Mouse (Mus musculus) limb, embryonic 12.5 days (tissue): ENCODE results near the gene Sppl3. TPM values are rescaled to one million over a fixed set of nuclear protein-coding genes. Genes with fewer than 3 reads are reported as not detected.

Experiments used
- ATAC-seq: fragments of 200-750 bp; cut with Nextera tagmentation; 2 replicates; pipeline ENCODE4 v1.8.0; 2017; ENCODE audit warnings: low read depth, moderate TSS enrichment; ENCODE audit not compliant: insufficient number of reproducible peaks, insufficient read depth, low FRiP score, low TSS enrichment
- H3K27ac ChIP-seq: fragments of 300-500 bp; sonication (generic); 2 replicates; pipeline ENCODE4 v1.5.1; 2016; ENCODE audit warnings: mild to moderate bottlenecking, moderate library complexity
- H3K27me3 ChIP-seq: fragments of 300-500 bp; sonication (generic); 2 replicates; pipeline ENCODE4 v1.6.1; 2016; ENCODE audit warnings: mild to moderate bottlenecking, moderate library complexity
- H3K36me3 ChIP-seq: fragments of 300-500 bp; sonication (generic); 2 replicates; pipeline ENCODE4 v1.6.1; 2016; ENCODE audit warnings: mild to moderate bottlenecking, moderate library complexity
- H3K4me1 ChIP-seq: fragments of 300-500 bp; sonication (generic); replicated peaks from 2 replicates; pipeline ENCODE4 v1.6.1; 2016
- H3K4me2 ChIP-seq: fragments of 300-500 bp; sonication (generic); 2 replicates; pipeline ENCODE4 v1.6.1; 2016; ENCODE audit warnings: mild to moderate bottlenecking, moderate library complexity
- H3K4me3 ChIP-seq: fragments of 300-500 bp; sonication (generic); replicated peaks from 2 replicates; pipeline ENCODE4 v1.5.1; 2016; ENCODE audit warnings: mild to moderate bottlenecking
- H3K9ac ChIP-seq: fragments of 300-500 bp; sonication (generic); replicated peaks from 2 replicates; pipeline ENCODE4 v1.6.1; 2016; ENCODE audit warnings: mild to moderate bottlenecking, moderate library complexity
- H3K9me3 ChIP-seq: fragments of 300-500 bp; sonication (generic); 2 replicates; pipeline ENCODE4 v1.6.1; 2016; ENCODE audit warnings: mild to moderate bottlenecking, moderate library complexity
- WGBS: fragments of 180-500 bp; shearing (Covaris S2); methylation state at CpG from one replicate; pipeline ENCODE4 v1.1.7; 2016; 5-methylcytosine and 5-hydroxymethylcytosine counted together
- polyA plus RNA-seq: library from polyadenylated mRNA; unstranded; fragments of >200 nt; fragmentation: Nextera tagmentation; extraction: Ambion mirVana; gene quantifications from 2 replicates; pipeline ENCODE4 v1.2.1, GENCODE M21; 2016

The Sppl3 gene
- polyA plus RNA-seq, 1 experiment from 2014 or later: 36.9 TPM

GRCm38 (mm10) chr5:114973131-114973530, 37.8 kb upstream of the Sppl3 start:
- peaks cover 11% of the 10 kb centered on the region for H3K27me3 ChIP-seq
- no peaks in the 10 kb centered on the region for H3K9me3 ChIP-seq
- H3K36me3 ChIP-seq: no peaks in the 10 kb centered on the region
- ATAC-seq: no peak
- 76% methylated on average over 8 of the region's 8 CpGs for WGBS
- H3K4me1 ChIP-seq: no peaks in the 10 kb centered on the region; the same call in 1 of the 2 replicates
- H3K4me3 ChIP-seq: no peak overlapping the region
- H3K9ac ChIP-seq: no peak overlapping the region
- H3K4me2 ChIP-seq: no peak overlapping the region
- no peak overlapping the region for H3K27ac ChIP-seq

GRCm38 (mm10) chr5:114976935-114977334, 34.0 kb upstream of the Sppl3 start:
- Histone ChIP-seq H3K4me1 (peaks cover 16% of the 10 kb centered on the region), H3K36me3 (no peaks in the 10 kb centered on the region), H3K9ac (no peak overlapping the region), H3K4me2 (no peak overlapping the region), H3K27ac (no peak overlapping the region), H3K9me3 (no peaks in the 10 kb centered on the region), H3K4me3 (no peak overlapping the region), H3K27me3 (no peaks in the 10 kb centered on the region; the same call in 1 of the 2 replicates)
- no peak for ATAC-seq

- Histone ChIP-seq H3K36me3 (no peaks in the 10 kb centered on the region), H3K27ac (no peak overlapping the region), H3K4me1 (peaks cover 16% of the 10 kb centered on the region), H3K4me3 (no peak overlapping the region), H3K27me3 (no peaks in the 10 kb centered on the region; the same call in 1 of the 2 replicates), H3K9ac (no peak overlapping the region), H3K9me3 (peaks cover 1% of the 10 kb centered on the region; the same call in 1 of the 2 replicates), H3K4me2 (no peak overlapping the region)
- WGBS: 79% methylated on average over 11 of the region's 11 CpGs
- no peak for ATAC-seq
These were observed 32.5 kb upstream of the Sppl3 start for GRCm38 (mm10) chr5:114978473-114978872.

GRCm38 (mm10) chr5:114978888-114979249, 32.1 kb upstream of the Sppl3 start:
- H3K36me3 ChIP-seq: no peaks in the 10 kb centered on the region
- peak overlapping the region; percentile 42 for H3K4me3 ChIP-seq
- WGBS: 5% methylated on average over 6 of the region's 6 CpGs
- 0 out of 2 replicates have a peak, but pooled peaks have one; percentile 4 for ATAC-seq
- H3K9me3 ChIP-seq: peaks cover 3% of the 10 kb centered on the region; the same call in 1 of the 2 replicates
- peaks cover 16% of the 10 kb centered on the region for H3K4me1 ChIP-seq
- 0 out of 2 replicates have a peak overlapping the region, but pooled peaks have one; percentile 51 for H3K9ac ChIP-seq
- H3K4me2 ChIP-seq: peak overlapping the region; percentile 84
- no peaks in the 10 kb centered on the region; the same call in 1 of the 2 replicates for H3K27me3 ChIP-seq
- no peak overlapping the region for H3K27ac ChIP-seq

- Histone ChIP-seq H3K9me3 (peaks cover 3% of the 10 kb centered on the region; the same call in 1 of the 2 replicates), H3K27me3 (no peaks in the 10 kb centered on the region; the same call in 1 of the 2 replicates), H3K4me1 (peaks cover 16% of the 10 kb centered on the region), H3K27ac (no peak overlapping the region), H3K9ac (peak overlapping the region; percentile 51), H3K4me3 (peak overlapping the region; percentile 42), H3K36me3 (no peaks in the 10 kb centered on the region), H3K4me2 (peak overlapping the region; percentile 84)
- 5% methylated on average over 32 of the region's 32 CpGs for WGBS
- ATAC-seq: 0 out of 2 replicates have a peak, but pooled peaks have one; percentile 60
These were observed 31.5 kb upstream of the Sppl3 start for GRCm38 (mm10) chr5:114979250-114980121.

- WGBS: 14% methylated on average over 16 of the region's 16 CpGs
- Histone ChIP-seq H3K4me1 (peaks cover 16% of the 10 kb centered on the region), H3K27me3 (no peaks in the 10 kb centered on the region; the same call in 1 of the 2 replicates), H3K4me2 (peak overlapping the region; percentile 84), H3K36me3 (no peaks in the 10 kb centered on the region), H3K27ac (no peak overlapping the region), H3K4me3 (peak overlapping the region; percentile 42), H3K9ac (peak overlapping the region; percentile 51; the same call in 1 of the 2 replicates), H3K9me3 (peaks cover 3% of the 10 kb centered on the region; the same call in 1 of the 2 replicates)
- no peak for ATAC-seq
These were observed 30.7 kb upstream of the Sppl3 start for GRCm38 (mm10) chr5:114980122-114980748.

GRCm38 (mm10) chr5:114982001-114982400, 28.9 kb upstream of the Sppl3 start:
- Histone ChIP-seq H3K27ac (no peak overlapping the region), H3K9me3 (peaks cover 3% of the 10 kb centered on the region; the same call in 1 of the 2 replicates), H3K4me2 (no peak overlapping the region), H3K36me3 (no peaks in the 10 kb centered on the region), H3K4me3 (no peak overlapping the region), H3K4me1 (peaks cover 16% of the 10 kb centered on the region), H3K27me3 (no peaks in the 10 kb centered on the region; the same call in 1 of the 2 replicates), H3K9ac (no peak overlapping the region)
- no peak for ATAC-seq
- WGBS: 52% methylated on average over 15 of the region's 15 CpGs

- Histone ChIP-seq H3K4me2 (no peak overlapping the region), H3K4me1 (peaks cover 5% of the 10 kb centered on the region), H3K27me3 (no peaks in the 10 kb centered on the region; the same call in 1 of the 2 replicates), H3K36me3 (no peaks in the 10 kb centered on the region), H3K27ac (no peak overlapping the region), H3K4me3 (no peak overlapping the region), H3K9me3 (peaks cover 3% of the 10 kb centered on the region; the same call in 1 of the 2 replicates), H3K9ac (no peak overlapping the region)
- ATAC-seq: no peak
These were observed 25.9 kb upstream of the Sppl3 start for GRCm38 (mm10) chr5:114985074-114985473.

GRCm38 (mm10) chr5:114996447-114996846, 14.5 kb upstream of the Sppl3 start:
- Histone ChIP-seq H3K4me3 (no peak overlapping the region), H3K9me3 (0 out of 2 replicates have a peak, but pooled peaks cover 6% of the 10 kb centered on the region), H3K4me1 (no peaks in the 10 kb centered on the region), H3K36me3 (no peaks in the 10 kb centered on the region), H3K9ac (no peak overlapping the region), H3K27me3 (no peaks in the 10 kb centered on the region), H3K4me2 (no peak overlapping the region), H3K27ac (no peak overlapping the region)
- WGBS: 83% methylated on average over 16 of the region's 16 CpGs
- no peak for ATAC-seq

GRCm38 (mm10) chr5:114997327-114997726, 13.6 kb upstream of the Sppl3 start:
- 0 out of 2 replicates have a peak, but pooled peaks cover 6% of the 10 kb centered on the region for H3K9me3 ChIP-seq
- WGBS: 67% methylated on average over 6 of the region's 6 CpGs
- no peaks in the 10 kb centered on the region for H3K4me1 ChIP-seq
- H3K36me3 ChIP-seq: no peaks in the 10 kb centered on the region
- H3K4me3 ChIP-seq: no peak overlapping the region
- no peak for ATAC-seq
- no peak overlapping the region for H3K27ac ChIP-seq
- H3K4me2 ChIP-seq: no peak overlapping the region
- H3K9ac ChIP-seq: no peak overlapping the region
- no peaks in the 10 kb centered on the region for H3K27me3 ChIP-seq

- no peaks in the 10 kb centered on the region for H3K4me1 ChIP-seq
- H3K9ac ChIP-seq: no peak overlapping the region
- H3K9me3 ChIP-seq: no peaks in the 10 kb centered on the region
- no peak overlapping the region for H3K4me2 ChIP-seq
- H3K36me3 ChIP-seq: no peaks in the 10 kb centered on the region
- 79% methylated on average over 2 of the region's 2 CpGs for WGBS
- no peak for ATAC-seq
- no peak overlapping the region for H3K27ac ChIP-seq
- H3K27me3 ChIP-seq: no peaks in the 10 kb centered on the region
- H3K4me3 ChIP-seq: no peak overlapping the region
These were observed 10.4 kb upstream of the Sppl3 start for GRCm38 (mm10) chr5:115000503-115000902.
